Mouse (Mus musculus) kidney, postnatal 0 days (tissue): Measurements from ENCODE around the gene Slit2. TPM values are rescaled to one million over a fixed set of nuclear protein-coding genes. Genes with fewer than 3 reads are reported as not detected.

Source experiments
- ATAC-seq: fragments of 200-750 bp; cut with Nextera tagmentation; replicated peaks from 2 replicates; pipeline ENCODE4 v1.8.0; 2017; ENCODE audit warnings: low read depth, moderate number of reproducible peaks, moderate TSS enrichment, moderate library complexity; ENCODE audit not compliant: low FRiP score
- DNase-seq: peaks from one replicate; pipeline ENCODE4 v3.0.0-alpha.2; 2016; ENCODE audit warnings: low spot score
- H3K27ac ChIP-seq: fragments of 300-500 bp; sonication (generic); 2 replicates; pipeline ENCODE4 v1.5.1; 2014; ENCODE audit warnings: mild to moderate bottlenecking
- H3K27me3 ChIP-seq: fragments of 300-500 bp; sonication (generic); 2 replicates; pipeline ENCODE4 v1.6.1; 2014; ENCODE audit warnings: low read length, mixed read lengths; ENCODE audit not compliant: insufficient read depth
- H3K36me3 ChIP-seq: fragments of 300-500 bp; sonication (generic); 2 replicates; pipeline ENCODE4 v1.6.1; 2014; ENCODE audit warnings: low read length, mixed read lengths; ENCODE audit not compliant: insufficient read depth
- H3K4me1 ChIP-seq: fragments of 300-500 bp; sonication (generic); replicated peaks from 2 replicates; pipeline ENCODE4 v1.6.1; 2014; ENCODE audit warnings: antibody characterized with exemption, low read length, mixed read lengths; ENCODE audit not compliant: insufficient read depth
- H3K4me2 ChIP-seq: fragments of 300-500 bp; sonication (generic); 2 replicates; pipeline ENCODE4 v1.6.1; 2014; ENCODE audit warnings: mild to moderate bottlenecking, low read length, moderate library complexity, mixed read lengths
- H3K4me3 ChIP-seq: fragments of 300-500 bp; sonication (generic); replicated peaks from 2 replicates; pipeline ENCODE4 v1.5.1; 2014; ENCODE audit warnings: low read depth, low read length
- H3K9ac ChIP-seq: fragments of 300-500 bp; sonication (generic); 2 replicates; pipeline ENCODE4 v1.6.1; 2014; ENCODE audit warnings: low read depth, low read length
- H3K9me3 ChIP-seq: fragments of 300-500 bp; sonication (generic); replicated peaks from 2 replicates; pipeline ENCODE4 v1.6.1; 2016; ENCODE audit warnings: low read length, inconsistent platforms, mixed read lengths
- CTCF ChIP-seq: IDR thresholded peaks from 2 replicates; pipeline ENCODE4 v1.5.1; 2016; ENCODE audit warnings: antibody characterized with exemption, low read depth, mild to moderate bottlenecking, moderate library complexity
- WGBS: fragments of 180-500 bp; shearing (Covaris S2); extraction: QIAGEN DNeasy Blood & Tissue Kit; methylation state at CpG from one replicate; pipeline ENCODE4 v1.1.7; 2014; 5-methylcytosine and 5-hydroxymethylcytosine counted together
- polyA plus RNA-seq: library from polyadenylated mRNA; unstranded; fragments of >200 nt; fragmentation: Nextera tagmentation; extraction: Ambion mirVana; gene quantifications from 2 replicates; pipeline ENCODE4 v1.2.1, GENCODE M21; 2015

Slit2 gene
- polyA plus RNA-seq, 1 experiment from 2014 or later, result 18.3 TPM

DNA sequence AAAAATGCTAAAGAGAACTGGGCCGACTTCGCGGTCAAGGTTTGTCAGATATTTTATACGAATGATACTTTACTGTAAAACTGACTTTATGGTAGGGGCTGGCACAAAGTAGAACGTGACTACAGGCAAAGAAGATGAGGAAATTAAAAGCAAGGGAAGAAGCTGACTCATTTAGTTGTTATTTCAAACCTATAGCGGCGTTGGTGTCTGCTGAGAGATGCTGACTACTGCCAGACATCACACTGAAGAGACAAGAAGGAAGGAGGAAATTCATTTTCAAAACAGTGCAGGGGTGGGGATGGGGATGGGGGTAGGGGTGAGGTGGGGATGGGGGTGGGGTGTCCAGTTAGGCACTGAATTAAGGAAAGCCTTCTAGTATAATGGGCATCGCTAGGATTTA, 987 bp upstream of the Slit2 start:
- ATAC-seq (no peak), DNase-seq (no peak)
- WGBS, result 71% methylated on average over 8 of the region's 8 CpGs
- peak overlapping the region; percentile 79; the same call in 1 of the 2 replicates for H3K4me2 ChIP-seq
- no peak overlapping the region for H3K9ac ChIP-seq
- H3K4me1 ChIP-seq, result peaks cover 16% of the 10 kb centered on the region; the same call in 1 of the 2 replicates
- no peaks in the 10 kb centered on the region for H3K27me3 ChIP-seq
- H3K9me3 ChIP-seq, result no peaks in the 10 kb centered on the region
- no peak for TF ChIP-seq CTCF
- no peaks in the 10 kb centered on the region for H3K36me3 ChIP-seq
- no peak overlapping the region for H3K27ac ChIP-seq
- no peak overlapping the region for H3K4me3 ChIP-seq

DNA sequence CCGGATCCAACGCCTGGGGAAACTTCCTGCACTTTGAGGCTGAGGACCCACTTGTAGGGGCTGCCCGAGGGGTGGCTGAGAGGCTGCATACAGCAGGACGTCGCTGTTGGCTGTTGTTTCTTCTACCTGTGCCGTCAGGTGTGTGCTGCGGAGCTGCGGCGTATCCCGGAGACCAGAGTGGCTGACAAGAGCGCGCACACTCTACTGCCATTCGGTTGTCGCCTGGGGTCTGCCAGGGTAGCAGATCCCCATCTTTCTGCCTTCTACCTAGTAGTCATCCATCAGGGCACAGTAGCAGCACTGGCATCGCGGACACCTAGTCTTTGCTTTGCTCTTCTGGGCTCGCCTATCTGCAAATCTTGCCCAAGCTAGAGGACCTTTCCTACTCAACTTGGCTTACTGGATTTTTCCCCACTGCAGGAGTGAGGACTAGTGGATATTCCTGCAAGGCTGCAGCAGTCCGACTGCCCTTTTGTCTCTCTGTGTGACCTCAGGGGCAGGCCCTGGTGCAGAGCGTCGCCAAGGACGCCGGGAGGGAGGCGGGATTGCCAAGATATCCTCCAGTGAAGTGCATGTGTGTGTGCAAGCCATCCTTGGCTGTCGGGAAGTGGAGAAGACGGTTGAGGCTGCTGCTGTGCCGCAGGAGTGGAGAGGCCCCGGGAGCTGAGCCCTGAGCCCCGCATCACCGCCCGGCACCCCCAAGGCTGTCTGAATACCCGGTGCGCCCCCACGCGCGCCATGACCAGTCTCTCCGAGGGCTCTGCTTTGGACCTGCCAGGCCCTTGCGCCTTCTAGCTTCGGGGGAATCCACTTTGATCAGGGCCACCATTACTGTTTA, 1.0 kb downstream of the Slit2 start:
- peaks cover 16% of the 10 kb centered on the region; the same call in 1 of the 2 replicates for H3K4me1 ChIP-seq
- H3K4me3 ChIP-seq, result peak overlapping the region; percentile 59
- 0 out of 2 replicates have a peak overlapping the region, but pooled peaks have one; percentile 11 for H3K27ac ChIP-seq
- H3K27me3 ChIP-seq, result no peaks in the 10 kb centered on the region
- DNase-seq, result peak; percentile 49
- H3K9ac ChIP-seq, result peak overlapping the region; percentile 64
- TF ChIP-seq CTCF, result no peak
- WGBS, result under 1% methylated on average over 38 of the region's 38 CpGs
- ATAC-seq, result peak; percentile 11; the same call in 1 of the 2 replicates
- H3K9me3 ChIP-seq, result no peaks in the 10 kb centered on the region
- H3K36me3 ChIP-seq, result no peaks in the 10 kb centered on the region
- peak overlapping the region; percentile 79 for H3K4me2 ChIP-seq

DNA sequence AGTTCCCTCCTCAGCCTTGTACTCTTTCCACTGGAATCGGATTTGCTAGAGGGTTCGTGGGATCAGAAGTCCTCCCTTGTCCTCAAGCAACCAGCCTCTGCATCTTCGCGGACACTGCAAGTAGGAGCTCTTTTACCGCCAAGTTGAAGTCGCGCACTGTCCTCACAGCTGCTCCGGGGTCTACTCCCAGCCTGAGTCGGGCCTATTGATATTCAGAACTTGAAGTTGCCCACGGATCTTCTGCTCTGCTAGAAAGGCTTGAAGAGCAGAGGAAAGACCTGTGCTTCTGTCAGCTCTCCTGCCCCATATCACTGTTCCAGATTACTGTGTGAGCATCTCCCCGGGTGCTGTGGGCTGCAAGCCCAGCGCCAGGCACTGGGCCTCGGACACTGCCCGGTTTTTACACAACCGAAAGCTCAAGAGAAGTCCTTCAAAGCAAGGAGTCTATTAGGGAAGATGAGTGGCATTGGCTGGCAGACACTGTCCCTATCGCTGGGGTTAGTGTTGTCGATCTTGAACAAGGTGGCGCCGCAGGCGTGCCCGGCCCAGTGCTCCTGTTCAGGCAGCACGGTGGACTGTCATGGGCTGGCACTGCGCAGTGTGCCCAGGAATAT, 1.8 kb downstream of the Slit2 start:
- no peaks in the 10 kb centered on the region for H3K36me3 ChIP-seq
- no peak for TF ChIP-seq CTCF
- H3K4me1 ChIP-seq, result peaks cover 16% of the 10 kb centered on the region; the same call in 1 of the 2 replicates
- ATAC-seq (no peak), DNase-seq (no peak)
- no peak overlapping the region for H3K27ac ChIP-seq
- H3K9ac ChIP-seq, result peak overlapping the region; percentile 64
- peak overlapping the region; percentile 79 for H3K4me2 ChIP-seq
- H3K9me3 ChIP-seq, result no peaks in the 10 kb centered on the region
- peak overlapping the region; percentile 59 for H3K4me3 ChIP-seq
- no peaks in the 10 kb centered on the region for H3K27me3 ChIP-seq
- 2% methylated on average over 23 of the region's 23 CpGs for whole genome bisulfite sequencing

DNA sequence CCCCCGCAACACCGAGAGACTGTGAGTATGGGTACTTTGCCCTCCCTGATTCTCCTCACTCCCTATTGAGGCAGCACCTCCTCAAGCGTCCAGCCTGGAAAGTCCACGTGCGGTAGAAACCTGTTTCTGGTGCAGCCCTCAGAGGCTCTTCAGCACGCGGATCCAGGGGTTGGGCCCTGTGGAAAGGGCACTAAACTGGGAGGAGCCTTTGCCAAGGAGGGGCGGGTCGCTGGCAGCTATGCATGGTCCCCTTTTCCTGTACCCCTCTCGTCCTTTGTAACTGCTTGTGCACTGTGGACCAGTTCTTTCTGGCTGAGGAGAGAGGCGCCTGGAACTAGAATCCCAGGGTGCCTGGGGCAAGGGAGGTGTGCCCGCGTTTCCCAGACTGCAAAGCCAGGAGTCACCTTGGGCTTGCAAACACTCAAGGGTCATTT, 2.3 kb downstream of the Slit2 start:
- peak overlapping the region; percentile 59 for H3K4me3 ChIP-seq
- H3K36me3 ChIP-seq, result no peaks in the 10 kb centered on the region
- H3K27ac ChIP-seq, result peak overlapping the region; percentile 69; the same call in 1 of the 2 replicates
- DNase-seq (peak; percentile 68), ATAC-seq (peak; percentile 71)
- no peaks in the 10 kb centered on the region for H3K27me3 ChIP-seq
- 1% methylated on average over 13 of the region's 13 CpGs for WGBS
- TF ChIP-seq CTCF, result no peak
- H3K9ac ChIP-seq, result peak overlapping the region; percentile 64
- H3K4me2 ChIP-seq, result peak overlapping the region; percentile 79
- H3K9me3 ChIP-seq, result no peaks in the 10 kb centered on the region
- peaks cover 16% of the 10 kb centered on the region; the same call in 1 of the 2 replicates for H3K4me1 ChIP-seq

DNA sequence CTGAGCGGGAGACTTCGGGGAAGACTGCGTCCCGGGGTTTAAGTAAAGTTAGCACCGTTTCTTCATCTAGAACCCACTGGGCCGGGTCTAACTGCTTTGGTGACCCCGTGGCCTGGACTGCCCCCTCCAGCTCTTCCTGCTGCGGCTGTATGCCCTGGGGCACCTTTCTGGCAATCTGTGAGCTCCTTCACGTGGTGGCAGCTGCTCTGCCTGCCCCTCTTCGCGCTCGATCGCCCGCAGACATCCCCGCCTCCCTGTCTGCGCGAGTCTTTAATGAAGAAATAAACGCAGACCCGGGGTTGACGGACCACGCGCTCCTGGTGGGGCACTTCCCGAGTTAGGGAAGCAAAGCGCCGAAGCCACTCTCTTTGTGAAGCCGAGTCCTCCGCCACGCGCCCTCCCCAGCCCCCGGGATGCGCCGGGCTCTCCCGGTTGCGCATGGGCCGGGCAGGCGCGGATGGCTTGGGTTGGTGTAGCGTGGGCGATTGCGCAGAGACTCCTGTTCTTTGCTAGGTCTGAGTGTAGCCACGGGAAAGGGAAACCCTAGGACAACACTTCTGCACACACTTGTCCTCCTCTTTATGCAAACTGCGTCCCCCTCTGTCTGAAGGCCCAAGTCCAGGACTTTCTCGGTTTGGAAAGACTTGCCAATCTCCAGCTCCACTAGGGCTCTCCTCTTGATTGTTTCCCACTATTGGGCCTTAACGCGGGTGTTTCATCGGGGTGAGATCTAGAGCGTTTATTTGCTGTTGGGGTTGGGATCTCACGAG, 3.1 kb downstream of the Slit2 start:
- DNase-seq, result peak; percentile 58
- Histone ChIP-seq H3K27me3 (no peaks in the 10 kb centered on the region), H3K4me2 (peak overlapping the region; percentile 79), H3K9ac (peak overlapping the region; percentile 64), H3K4me3 (peak overlapping the region; percentile 59), H3K4me1 (peaks cover 16% of the 10 kb centered on the region; the same call in 1 of the 2 replicates), H3K36me3 (no peaks in the 10 kb centered on the region), H3K27ac (peak overlapping the region; percentile 69), H3K9me3 (no peaks in the 10 kb centered on the region)
- no peak for TF ChIP-seq CTCF
- peak; percentile 23; the same call in 1 of the 2 replicates for ATAC-seq
- WGBS, result 2% methylated on average over 48 of the region's 48 CpGs

DNA sequence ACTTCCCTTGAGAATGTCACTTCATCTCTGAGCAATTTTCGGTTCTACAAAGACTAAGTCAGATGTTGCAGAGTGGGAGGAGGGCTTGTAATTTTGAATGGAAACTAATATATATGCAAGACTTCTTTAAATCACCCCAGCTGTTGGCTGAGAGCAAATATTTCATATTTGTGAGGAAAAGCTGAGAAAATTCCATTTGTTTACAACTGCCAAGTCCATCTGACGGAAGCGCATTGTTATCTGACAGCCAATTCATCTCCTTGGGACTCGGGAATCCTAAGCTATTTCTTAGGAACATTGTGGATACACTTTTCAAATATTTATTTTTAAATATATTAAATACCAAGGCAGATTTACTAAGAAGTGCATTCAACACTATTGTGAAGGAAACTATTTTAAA, 8.0 kb downstream of the Slit2 start:
- H3K27ac ChIP-seq, result no peak overlapping the region
- ATAC-seq, result no peak
- H3K4me3 ChIP-seq, result no peak overlapping the region
- peak; percentile 51 for DNase-seq
- no peak overlapping the region for H3K9ac ChIP-seq
- TF ChIP-seq CTCF, result no peak
- no peaks in the 10 kb centered on the region for H3K9me3 ChIP-seq
- no peak overlapping the region for H3K4me2 ChIP-seq
- no peaks in the 10 kb centered on the region for H3K27me3 ChIP-seq
- 0 out of 2 replicates have a peak, but pooled peaks cover 4% of the 10 kb centered on the region for H3K36me3 ChIP-seq
- WGBS, result 58% methylated on average over 4 of the region's 4 CpGs
- 0 out of 2 replicates have a peak, but pooled peaks cover 3% of the 10 kb centered on the region for H3K4me1 ChIP-seq
